Mouse (Mus musculus) testis, postnatal 14 days (tissue): Measurements from ENCODE around the gene Tctex1d1.

ENCODE experiments used
- DNase-seq: peaks from one replicate; pipeline ENCODE4 v3.0.0; 2021; ENCODE audit warnings: low spot score

Gene Tctex1d1

DNA sequence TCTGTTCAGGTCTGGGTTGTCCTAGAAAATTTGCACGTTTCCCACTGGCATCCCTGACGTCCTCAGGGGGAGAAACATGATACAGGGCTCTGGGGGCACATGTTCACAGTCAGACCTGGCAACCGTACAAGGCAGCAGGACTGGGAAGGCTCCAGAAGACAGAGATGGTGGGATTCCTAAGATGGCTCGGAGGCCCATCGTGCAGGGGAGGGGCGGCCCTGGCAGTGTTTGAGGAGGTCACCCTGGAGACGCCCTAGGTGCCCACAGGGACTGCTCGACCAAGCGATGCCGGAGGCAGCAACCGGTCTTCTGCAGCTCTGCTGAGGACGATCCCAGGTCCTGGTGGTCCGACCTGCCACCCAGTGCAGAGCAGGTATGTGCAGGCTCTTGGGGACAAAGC, at the start of gene Tctex1d1:
Gene Tctex1d1, plus strand, starts transcription at position 167 of the 400 bp plus-strand sequence.
- DNase-seq, result no peak

DNA sequence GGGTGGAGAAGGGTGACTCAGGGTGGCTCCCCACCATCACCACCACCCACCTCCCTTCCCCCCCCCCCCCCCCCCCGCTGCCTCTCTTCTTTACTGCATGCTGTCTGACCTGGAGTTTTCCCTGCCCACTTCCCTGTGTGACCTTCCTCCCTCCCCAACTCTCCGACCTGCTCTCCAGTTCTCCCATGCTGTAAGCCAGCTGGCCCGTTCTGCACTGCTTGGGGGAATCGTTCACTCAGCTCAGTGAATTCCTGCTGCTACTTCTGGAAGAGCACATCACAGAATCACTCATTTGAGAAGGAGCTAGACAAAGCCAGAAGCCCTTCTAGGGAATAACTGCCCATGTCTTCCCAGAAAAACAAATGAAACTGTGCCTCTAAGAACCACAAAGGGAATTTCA, 48.9 kb upstream of the Tctex1d1 start:
- DNase-seq, result no peak

DNA sequence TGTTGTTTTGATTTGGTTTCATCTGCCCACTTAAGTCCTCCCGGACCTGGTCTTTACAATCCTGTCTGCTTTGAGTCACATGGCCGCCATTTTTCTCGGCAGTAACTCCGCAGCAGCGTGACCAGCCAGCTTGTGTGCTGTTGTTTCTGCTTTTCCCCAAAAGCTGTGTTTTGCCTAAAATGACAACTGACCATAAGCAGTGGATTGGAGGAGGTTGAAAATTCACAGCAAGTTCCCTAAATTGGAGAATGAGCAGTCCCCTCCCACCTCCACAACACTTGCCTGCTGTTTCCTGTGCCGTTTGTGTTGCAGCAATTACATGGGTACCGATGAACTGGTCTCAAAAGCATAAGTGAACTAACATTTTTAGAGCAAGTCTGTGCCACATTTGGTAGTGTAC, 47.7 kb upstream of the Tctex1d1 start:
- DNase-seq, result no peak

DNA sequence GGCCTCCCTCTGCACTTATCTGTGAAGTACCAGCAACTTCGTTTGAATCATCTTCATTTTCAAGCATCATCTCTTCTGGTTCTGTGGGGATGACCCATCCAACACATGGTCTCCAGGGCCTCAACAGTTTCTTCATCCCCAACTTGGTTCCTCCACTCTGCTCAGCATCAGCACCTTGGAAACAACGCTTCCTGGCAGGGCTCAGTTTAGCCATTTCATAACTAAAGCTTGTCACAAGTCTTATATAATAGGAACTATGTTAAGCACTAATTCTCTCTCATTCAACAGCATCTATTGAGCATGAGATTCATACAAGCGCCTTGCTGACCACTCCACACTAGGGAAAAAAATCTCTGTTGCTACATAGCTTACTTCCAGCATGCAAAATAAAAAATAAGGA, 38.1 kb upstream of the Tctex1d1 start:
- DNase-seq, result no peak

DNA sequence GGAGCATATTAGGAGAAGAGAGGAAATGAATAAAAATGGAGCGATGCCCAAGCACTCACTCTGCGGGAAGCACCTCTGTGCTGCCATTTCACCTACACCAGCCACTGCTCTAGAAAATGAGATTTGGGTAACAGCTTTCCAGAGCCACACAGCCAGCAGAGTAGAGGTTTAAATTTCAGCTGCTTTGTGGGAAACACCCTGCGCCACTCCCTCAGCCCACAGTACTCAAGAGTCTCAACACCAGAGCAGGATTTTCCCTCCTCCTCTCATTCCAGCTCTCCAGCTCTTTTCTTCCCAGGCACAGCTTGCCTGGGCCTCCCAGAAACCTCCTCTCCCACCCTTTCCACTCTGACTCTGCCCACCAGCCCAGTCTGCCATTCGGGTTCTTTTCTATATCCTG, 37.7 kb upstream of the Tctex1d1 start:
- DNase-seq, result no peak

DNA sequence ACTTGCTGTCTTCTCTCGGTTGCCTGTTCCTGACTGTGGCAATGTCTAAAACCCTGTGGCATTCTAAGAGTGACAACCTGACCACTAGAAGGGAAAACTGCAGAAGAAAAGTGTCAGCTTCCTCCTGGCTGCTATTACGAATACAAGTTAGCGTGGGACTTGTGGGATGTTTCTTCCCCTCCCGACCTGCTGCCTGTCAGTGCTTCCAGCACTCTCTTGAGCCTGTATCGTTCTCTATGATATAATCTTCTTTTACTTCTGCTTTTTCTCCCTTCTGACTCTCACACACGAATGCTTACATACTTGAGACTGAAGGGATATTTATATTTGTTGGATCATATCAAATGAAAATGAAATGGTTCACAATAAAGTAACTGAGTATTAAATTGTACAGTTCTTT, 34.1 kb upstream of the Tctex1d1 start:
- DNase-seq, result no peak

DNA sequence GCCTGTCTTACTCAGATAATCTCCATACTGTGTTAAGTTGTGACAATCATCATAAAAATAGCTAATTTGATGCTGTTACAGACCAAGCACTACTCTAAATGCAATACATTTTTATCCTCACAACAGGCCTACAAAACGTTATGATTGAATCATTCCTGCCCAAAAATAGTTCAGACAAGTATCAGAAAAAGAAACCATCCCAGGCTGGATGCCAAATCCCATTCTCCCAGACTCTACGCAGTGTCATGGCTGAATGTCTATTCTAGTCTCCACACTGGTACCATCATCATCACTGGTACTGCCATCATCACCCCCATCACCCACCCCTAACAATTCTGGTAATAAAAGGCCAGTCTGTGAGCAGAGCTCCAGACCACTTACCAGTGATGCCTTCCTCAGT, 25.9 kb upstream of the Tctex1d1 start:
- no peak for DNase-seq

DNA sequence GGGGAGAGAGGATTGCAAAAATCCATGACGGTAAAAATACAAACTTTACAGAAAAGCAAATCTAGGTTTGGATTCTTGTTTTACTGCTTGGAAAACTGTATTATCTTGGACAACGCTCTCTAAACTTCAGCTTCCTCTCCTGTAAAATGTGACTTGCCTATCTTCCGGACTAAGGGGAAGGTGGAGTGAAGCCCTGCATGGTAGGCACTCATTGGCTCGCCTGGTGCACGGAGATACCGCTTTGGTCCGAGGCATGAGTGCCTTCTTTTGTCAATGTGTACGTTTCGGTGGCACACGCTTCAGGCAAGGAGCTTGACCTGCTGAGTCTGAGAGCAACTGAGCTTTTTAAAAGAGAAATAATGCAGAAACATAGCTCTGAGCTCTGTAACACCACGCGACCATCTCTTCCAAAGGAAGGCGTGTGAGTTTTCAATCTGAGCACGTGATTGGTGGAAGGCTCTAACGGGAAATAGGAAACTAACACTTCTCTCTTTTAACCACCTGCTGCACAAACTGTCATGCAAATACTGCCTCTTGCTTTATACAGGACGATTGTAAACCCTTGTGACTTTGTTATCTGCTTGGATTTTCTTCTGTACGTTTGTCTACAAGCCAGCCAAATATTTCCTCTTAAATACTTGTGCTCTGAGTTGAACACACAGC, 23.0 kb upstream of the Tctex1d1 start:
- DNase-seq, result no peak

DNA sequence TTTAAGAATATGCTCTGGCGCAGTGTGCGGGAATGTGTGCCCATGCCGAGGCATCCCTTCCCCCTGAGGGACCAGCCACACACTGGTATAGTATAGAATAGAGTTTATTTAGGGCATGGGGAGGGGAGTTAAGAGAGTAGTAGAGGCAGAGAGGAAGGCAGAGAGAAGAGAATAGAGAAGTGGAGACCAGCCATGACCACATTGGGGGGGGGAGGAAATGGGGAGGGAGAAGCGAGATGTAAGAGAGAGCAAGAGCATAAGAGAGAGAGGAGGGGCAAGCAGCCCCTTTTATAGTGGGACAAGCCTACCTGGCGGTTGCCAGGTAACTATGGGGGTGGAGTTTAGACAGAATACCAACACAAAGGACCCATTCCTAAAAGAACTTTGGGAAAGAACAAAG, 19.0 kb upstream of the Tctex1d1 start:
- DNase-seq, result no peak

DNA sequence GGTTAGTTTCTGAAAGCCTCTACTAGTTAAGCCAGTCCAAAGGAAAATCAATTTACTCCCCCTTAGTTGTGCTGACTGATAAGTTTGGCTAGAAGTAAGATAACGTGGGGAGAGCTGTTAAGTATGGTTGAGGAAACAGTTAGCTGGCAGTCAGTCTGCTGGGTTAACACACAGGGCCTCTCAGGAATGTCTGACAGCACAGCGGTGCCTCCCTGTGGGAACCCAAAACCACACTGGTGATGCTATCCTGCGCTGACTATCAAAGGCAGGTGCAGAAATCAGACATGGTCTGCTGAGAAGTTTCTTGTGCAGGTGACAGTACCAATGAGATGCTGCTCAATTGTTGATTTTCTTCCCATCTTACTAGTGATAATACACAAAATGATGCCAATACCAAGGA, 14.2 kb upstream of the Tctex1d1 start:
- DNase-seq, result no peak

DNA sequence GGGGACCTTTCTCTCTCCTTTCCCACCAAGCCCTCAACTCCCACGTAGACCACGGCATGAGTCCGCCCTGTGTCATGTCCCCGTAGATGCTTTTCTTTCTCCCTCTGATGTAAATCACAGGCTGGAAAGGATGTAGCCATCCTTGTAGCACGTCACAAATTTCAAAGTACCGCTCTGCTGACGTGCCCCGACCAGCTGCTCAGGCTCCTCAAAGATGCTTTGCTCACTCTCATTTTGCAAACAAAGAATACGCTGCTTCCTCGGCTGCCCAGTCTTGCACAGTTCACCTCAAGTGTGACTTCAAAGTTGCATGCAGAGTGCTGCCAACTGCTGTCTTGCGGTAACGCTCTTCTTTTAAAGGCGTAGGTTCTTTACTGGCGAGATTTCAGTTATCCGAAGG, 10.6 kb upstream of the Tctex1d1 start:
- DNase-seq, result no peak

DNA sequence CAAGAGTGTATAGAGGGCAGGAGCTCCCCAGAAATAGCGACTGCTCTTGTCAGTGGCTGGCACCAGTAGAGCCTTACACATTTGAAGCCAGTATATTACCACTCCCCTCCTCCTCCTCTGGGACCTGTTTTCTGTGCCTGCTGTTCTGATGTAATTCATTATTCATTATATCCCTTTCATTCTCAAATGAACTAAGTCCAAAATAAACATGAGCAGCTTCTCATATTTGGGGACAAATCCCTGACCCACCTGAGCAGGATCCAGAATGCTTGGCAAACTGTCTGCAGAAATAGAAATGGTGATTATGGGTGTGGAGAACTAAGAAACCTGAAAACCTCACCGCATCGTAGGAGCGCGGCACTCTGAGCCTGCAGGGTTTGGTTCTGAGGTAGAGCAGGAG, 8.8 kb upstream of the Tctex1d1 start:
- no peak for DNase-seq

DNA sequence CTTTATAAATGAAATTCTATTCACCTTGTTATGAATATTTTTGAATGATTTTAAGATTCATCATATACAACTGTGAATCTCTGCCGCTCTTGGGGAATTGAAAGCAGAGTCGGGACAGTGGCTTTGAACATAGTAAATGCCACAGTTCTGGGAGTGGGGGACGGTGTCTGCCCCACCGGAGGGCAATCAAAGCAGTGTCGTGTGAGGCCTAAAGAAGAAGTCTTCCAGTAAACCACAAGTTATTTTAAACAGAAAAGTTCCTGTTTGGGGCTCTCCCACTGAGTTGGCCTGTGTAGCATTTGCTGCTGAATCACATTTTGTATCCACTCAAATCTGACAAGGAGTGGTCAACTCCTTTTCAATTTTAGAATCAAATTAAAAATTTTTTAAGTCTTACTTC, 7.2 kb upstream of the Tctex1d1 start:
- DNase-seq, result no peak

DNA sequence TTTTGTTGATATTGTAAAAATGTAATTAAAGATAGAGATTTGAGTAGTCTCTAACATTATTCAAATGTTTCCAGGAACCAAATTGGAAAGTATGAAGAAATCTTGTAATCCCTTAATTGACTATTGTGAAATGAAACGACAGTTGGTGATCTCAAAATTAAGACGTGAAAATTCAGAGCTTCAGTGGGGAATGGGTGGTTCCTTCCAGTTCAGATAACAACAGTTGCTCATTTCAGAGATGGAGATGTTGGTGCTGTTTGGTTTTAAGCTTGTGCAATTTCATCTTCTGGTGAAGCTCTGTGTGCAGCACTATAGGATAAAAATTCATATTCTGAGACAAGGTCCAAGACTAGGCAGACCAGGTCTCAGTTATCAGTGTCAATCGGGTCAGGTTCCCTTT, 6.3 kb upstream of the Tctex1d1 start:
- no peak for DNase-seq

DNA sequence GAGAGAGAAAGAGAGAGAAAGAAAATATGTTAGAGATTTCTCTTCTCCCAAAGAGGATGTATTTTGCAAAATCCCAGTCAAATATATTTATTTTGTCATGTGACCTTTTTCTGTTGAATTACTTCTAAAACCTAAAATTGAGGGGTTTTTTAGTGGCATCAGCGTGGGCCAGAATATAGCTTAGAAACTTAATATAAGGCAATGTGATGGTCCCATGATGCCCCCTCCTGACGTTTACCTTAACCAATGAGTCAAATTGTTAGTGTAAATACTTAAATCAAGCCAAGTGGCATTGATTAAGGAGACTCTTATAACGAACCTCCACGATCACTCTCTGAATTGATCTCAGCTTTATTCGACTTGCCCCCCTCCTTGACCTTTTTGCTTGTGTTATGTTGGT, 4.2 kb upstream of the Tctex1d1 start:
- no peak for DNase-seq

DNA sequence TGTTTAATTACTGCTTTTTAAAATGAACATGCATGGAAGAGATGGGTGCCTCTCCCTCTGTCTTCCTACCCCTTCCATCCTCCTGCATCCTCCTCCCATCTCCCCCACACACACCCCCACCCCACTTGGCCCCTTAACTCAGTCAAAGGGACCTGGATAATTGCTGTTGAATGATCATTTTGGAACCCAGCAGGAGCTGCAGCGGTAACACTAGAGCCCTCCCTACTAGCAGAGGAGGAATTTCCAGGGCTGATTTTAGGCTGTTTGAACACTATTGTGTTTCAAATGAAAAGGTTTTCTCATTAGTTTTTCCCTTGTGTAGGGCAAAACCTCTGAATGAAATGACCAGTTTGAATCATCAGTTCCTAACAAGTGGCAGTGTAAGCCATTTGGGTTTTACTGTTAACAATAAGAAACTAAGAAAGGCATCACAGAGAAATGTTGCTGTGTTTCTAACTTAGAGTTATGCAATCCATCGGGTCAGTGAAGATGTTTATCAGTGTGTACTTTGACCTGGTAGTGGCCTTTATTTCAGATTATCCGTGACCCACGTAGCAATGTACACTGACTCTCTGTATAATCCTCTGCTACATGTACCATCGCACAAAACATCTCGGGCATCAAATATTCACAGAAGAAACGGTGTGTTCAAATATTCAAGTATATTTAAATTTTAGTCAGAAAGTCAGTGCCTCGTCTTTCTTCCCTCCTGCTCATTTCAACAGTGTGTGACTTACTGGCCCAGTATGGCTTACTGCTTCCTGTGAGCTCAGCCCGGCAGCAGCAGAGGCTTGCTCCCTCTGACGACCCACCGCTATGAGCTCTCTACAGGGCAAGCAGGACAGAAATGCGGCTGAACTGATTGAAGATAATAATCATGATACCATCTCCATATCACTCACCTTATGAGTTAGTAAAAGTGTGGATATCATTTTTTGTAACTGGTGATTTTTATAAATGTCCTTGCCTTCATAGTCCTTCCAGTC, 1.8 kb upstream of the Tctex1d1 start:
- no peak for DNase-seq

DNA sequence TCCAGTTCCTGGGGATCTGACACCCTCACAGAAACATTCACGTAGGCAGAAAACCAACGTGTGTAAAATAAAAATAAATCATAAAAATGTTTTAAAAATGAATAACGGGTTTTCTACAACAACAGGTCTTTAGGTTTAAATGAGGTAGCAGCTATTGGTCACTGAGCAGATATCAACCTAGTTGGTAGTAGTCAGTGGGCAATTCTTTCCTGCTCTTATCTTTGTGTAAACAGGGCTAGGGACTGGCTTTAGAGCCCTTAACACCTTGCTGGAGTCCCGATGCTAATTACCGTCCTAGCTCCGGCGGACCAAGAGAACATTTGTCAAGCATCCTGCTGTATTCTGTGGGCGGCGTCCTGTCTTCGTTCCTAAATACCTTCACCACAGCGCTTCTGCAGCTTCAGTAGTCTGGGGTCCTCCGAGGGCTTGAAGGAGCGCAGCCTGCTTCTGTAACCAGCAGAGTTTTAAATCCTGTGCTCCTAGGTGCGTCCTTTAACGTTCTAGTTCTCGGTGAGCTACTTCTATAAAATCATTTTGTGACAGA, 556 bp upstream of the Tctex1d1 start:
- no peak for DNase-seq

DNA sequence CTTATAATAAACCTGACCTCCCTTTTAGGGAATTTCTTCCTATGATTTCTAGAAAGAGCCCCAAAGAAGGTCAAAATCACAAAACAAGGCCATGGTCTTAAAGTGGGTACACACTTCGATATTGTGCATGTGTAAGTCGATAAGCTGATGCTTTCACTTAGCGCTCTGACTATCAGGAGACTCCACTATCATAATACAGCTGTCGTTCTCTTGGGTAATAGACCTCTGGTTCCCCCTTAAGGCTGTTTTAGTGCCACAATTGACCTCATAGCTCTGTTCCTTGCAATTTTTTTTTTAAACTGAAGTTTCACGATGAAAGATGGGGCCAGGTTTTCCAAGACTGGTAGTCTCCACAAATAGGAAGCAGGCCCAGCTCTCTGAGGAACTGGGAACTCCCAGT, 979 bp downstream of the Tctex1d1 start:
- no peak for DNase-seq

DNA sequence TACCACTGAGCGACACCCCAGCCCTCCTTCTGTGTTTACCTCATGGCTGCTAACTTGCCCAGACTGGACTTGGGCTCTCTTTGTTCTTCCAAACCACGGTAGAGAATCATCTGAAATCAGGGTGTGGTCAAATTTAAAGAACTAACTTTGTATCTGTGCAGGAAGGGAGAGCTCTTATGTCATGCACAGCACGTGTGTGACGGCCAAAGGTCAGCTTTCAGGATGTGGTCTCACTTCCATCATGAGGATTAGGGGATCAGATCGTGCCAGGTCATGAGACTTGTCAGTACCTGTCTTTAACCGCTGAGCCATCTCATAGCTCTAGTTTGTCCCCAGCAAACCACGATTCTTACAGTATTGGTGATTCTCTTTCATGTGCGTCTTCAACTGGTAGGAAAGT, 3.3 kb downstream of the Tctex1d1 start:
- no peak for DNase-seq

DNA sequence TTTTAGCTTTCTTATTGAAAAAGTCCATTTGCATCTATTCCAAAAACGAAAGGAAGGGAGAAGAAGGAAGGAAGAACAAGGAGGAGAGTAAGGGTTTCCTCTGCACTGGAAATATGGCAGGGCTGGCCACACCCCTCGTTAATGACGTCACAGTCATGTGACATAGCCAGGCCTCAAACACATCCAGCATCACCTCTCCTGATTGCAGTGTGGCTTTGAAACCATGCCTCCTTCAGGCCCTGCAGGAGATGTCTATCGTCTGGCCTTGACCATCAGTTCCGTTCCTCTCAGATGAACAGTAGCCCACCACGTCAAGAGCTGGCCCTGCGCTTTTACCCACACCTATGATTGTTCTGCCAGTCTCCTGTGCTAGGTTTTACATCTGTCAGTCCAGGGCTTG, 7.8 kb downstream of the Tctex1d1 start:
- DNase-seq, result no peak

DNA sequence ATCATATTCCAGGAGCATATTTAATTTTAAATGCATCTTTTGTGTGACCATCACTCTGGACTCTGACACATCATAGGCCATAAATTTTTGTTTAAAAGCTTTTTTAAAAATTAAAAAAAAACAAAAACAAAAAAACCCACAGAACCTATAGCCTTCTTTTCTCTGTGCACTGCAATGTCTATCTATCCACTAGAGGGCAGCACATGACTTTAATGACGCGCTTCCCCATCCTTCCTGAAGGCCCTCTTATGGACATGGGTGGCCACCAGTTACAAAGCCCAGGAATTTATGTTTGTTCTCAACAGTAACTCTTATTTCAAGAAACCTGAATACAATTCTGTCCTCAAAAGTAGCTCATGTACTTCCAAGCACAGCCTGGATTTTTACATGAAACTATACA, 8.5 kb downstream of the Tctex1d1 start:
- DNase-seq, result peak; percentile 15

DNA sequence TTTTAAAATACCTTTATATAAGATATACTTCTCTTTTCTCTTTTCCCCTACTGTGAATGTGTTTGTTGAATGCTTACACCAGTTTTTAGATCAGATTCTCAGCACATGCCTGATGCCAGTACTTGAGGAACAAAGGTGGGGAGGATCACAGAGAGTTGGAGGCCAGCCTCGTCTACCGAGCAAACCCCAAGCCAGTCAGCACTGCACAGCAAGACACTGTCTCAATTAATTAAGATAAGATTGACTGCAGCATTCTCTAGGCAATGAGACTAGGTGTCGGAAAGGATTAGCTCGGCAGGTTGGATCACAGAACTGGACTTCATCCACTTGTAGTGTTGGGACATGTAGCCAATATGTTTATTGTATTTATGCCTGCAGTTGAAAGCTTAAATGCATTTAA, 8.9 kb downstream of the Tctex1d1 start:
- DNase-seq, result no peak

DNA sequence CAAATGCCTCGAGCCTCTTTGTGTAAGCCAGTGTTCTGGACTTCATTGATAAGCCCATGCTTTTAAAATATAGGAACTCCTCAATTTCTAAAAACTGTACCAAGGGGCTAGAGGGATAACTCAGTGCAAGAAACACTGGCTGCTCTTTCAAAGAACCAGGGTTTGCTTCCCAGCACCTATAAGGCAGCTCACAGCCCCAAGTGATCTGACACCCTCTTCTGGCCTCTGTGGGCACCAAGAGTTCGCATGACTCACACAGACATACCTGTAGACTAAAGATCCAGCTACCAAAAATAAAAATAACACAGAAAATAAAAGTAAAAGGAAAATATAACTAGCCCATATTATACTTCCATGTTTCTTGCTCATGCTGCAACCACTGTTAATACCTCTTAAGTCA, 9.3 kb downstream of the Tctex1d1 start:
- no peak for DNase-seq
